Mouse (Mus musculus) C2C12 (cell line): Measurements from ENCODE around the gene Zbtb8os.
A peak's percentile ranks its signal among the peaks of the same experiment; 100 is the strongest.

Experiments
- CEBPB ChIP-seq: IDR thresholded peaks from one replicate; pipeline ENCODE4 v1.6.1; 2011; ENCODE audit warnings: low read depth, mild to moderate bottlenecking, control low read depth, moderate library complexity
- CTCF ChIP-seq: IDR thresholded peaks from one replicate; pipeline ENCODE4 v1.5.1; 2011; ENCODE audit not compliant: control insufficient read depth, insufficient read depth, insufficient read length
- FOSL1 ChIP-seq: IDR thresholded peaks from one replicate; pipeline ENCODE4 v1.8.0; 2011; ENCODE audit warnings: mild to moderate bottlenecking, low read length; ENCODE audit not compliant: poor library complexity, insufficient read depth, severe bottlenecking
- MAX ChIP-seq: IDR thresholded peaks from one replicate; pipeline ENCODE4 v1.6.1; 2011; ENCODE audit warnings: mild to moderate bottlenecking, control low read depth
- MYOD1 ChIP-seq: IDR thresholded peaks from one replicate; pipeline ENCODE4 v1.6.1; 2011; ENCODE audit warnings: low read depth; ENCODE audit not compliant: control insufficient read depth, insufficient read length
- MYOG ChIP-seq: IDR thresholded peaks from one replicate; pipeline ENCODE4 v1.6.1; 2011; ENCODE audit not compliant: control insufficient read depth, insufficient read length; ENCODE audit errors: extremely low read depth
- USF1 ChIP-seq: IDR thresholded peaks from one replicate; pipeline ENCODE4 v1.6.1; 2011; ENCODE audit warnings: low read depth, mild to moderate bottlenecking, control low read depth, moderate library complexity

- TF ChIP-seq USF1 (no peak), CTCF (no peak), MAX (no peak), CEBPB (peak; percentile 79), MYOD1 (no peak), FOSL1 (no peak), MYOG (no peak)
These were observed 12.0 kb upstream of the Zbtb8os start for GRCm38 (mm10) chr4:129323491-129323890.
